Mouse (Mus musculus): Measurements from ENCODE around the gene Ciita.

GRCm38 (mm10) chr16:10575915-10576314, 96.1 kb downstream of the Ciita start:
- TF ChIP-seq MAFK (IDR thresholded peaks at IDR 0.05; ENCODE audit: insufficient read depth, low read depth, low read length) (no peak), ZNF384 (IDR thresholded peaks at IDR 0.05; ENCODE audit: low read depth, low read length) (no peak), HCFC1 (IDR thresholded peaks at IDR 0.05; ENCODE audit: borderline replicate concordance, insufficient read depth, low read length) (no peak)
